14 mouse cellular contexts compared by ENCODE assay signal in the genomic region with DNA sequence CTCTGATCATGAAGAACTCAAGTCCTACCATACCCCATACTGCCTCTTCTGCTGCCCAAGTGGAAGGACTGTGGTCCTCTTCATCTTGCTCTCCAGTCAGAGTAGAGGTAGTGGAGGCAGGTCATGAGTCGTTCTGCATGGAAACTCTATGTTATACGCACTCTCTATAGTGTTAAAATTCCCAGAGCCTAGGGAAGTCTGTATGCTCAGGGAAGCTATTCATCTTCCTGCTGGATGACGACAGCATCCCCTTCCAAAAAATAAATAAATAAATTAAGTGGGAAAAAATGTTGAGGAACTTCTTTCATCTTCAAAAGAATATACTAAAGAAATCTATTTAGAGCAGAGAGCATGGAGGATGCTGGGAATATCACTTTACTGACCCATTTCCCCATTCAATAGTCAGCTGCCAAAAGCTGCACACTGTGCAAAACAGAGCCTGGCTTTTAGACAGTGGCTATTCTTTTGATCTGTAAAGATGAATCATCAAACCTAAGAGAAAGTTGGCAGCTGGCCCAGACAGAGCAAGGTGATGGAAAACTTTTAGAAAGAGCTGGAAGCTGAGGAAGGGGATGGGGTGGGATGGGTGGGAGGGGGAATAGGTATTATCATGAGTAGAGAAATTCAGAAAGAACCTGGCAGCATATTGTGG.
DNase-seq lines count a peak whose midpoint lies in the region; ATAC-seq and TF ChIP-seq lines count a peak whose summit lies in the region.
"Had no signal": no experiment of that assay in that cellular context is flagged by ENCODE, and none has a peak within 500 bp of the region (broad histone marks: within the 10 kb centered on the region; RNA-seq: fewer than 3 reads in every experiment).

No protein-coding gene starts in this region.

- DNase-seq in layer of hippocampus, adult 2 months (ENCODE audit: low spot score in 2 of 2) = no peak
- no peak for DNase-seq in layer of hippocampus, postnatal 36 days
- peak; percentile 41 for DNase-seq in right cerebral cortex, adult 18-20 months
- no peak for DNase-seq in right cerebral cortex, postnatal 25 days
- DNase-seq in adrenal gland, postnatal 36 days = peak; percentile 52 to 72
- peak; percentile 21 for DNase-seq in telencephalon, adult 2 months (ENCODE audit: low read depth, low spot score)
- DNase-seq: cerebellum, adult 18-20 months; gastrocnemius, postnatal 10 days; liver, embryonic 13.5 days had no signal

- ATAC-seq in forebrain, embryonic 12.5 days (ENCODE audit: low FRiP score) = no peak
- ATAC-seq: forebrain, embryonic 15.5 days; hindbrain, embryonic 16.5 days had no signal

- no peak overlapping the region for H3K4me2 ChIP-seq in forebrain, embryonic 12.5 days
- H3K4me2 ChIP-seq: forebrain, embryonic 15.5 days; liver, embryonic 13.5 days; midbrain, embryonic 12.5 days; neural tube, embryonic 15.5 days had no signal

- WGBS in forebrain, embryonic 12.5 days = 81% methylated on average over 3 of the region's 3 CpGs

- H3K27ac ChIP-seq in layer of hippocampus, adult 2 months = peak overlapping the region; percentile 84
- no peak overlapping the region for H3K27ac ChIP-seq in forebrain, embryonic 12.5 days
- H3K27ac ChIP-seq: forebrain, embryonic 15.5 days; liver, embryonic 13.5 days; midbrain, embryonic 12.5 days had no signal

- H3K27me3 ChIP-seq in forebrain, embryonic 12.5 days = no peaks in the 10 kb centered on the region
- H3K27me3 ChIP-seq: forebrain, embryonic 15.5 days; liver, embryonic 13.5 days; midbrain, embryonic 12.5 days; neural tube, embryonic 15.5 days had no signal

- peaks cover 7% of the 10 kb centered on the region; the same call in 1 of the 2 replicates for H3K9me3 ChIP-seq in forebrain, embryonic 12.5 days
- H3K9me3 ChIP-seq: liver, embryonic 13.5 days; neural tube, embryonic 15.5 days had no signal

- TF ChIP-seq CTCF in layer of hippocampus, adult 2 months (conservative IDR thresholded peaks at IDR 0.05) = no peak

- peaks cover 21% of the 10 kb centered on the region for H3K36me3 ChIP-seq in forebrain, embryonic 12.5 days (replicated peaks)
- H3K36me3 ChIP-seq: liver, embryonic 13.5 days had no signal

- no peak overlapping the region for H3K4me3 ChIP-seq in layer of hippocampus, adult 2 months
- no peak overlapping the region for H3K4me3 ChIP-seq in forebrain, embryonic 12.5 days (replicated peaks)
- H3K4me3 ChIP-seq: forebrain, embryonic 15.5 days; liver, embryonic 13.5 days; midbrain, embryonic 12.5 days; neural tube, embryonic 15.5 days had no signal

- no peak overlapping the region for H3K9ac ChIP-seq in forebrain, embryonic 12.5 days
- H3K9ac ChIP-seq: forebrain, embryonic 15.5 days; liver, embryonic 13.5 days; midbrain, embryonic 12.5 days; neural tube, embryonic 15.5 days had no signal

- H3K4me1 ChIP-seq in forebrain, embryonic 12.5 days = peaks cover 5% of the 10 kb centered on the region
- H3K4me1 ChIP-seq: liver, embryonic 13.5 days had no signal

Comparison
In these comparisons a context has a peak if more than half of its experiments do, and no peak if none do; other contexts are left out.
1. DNase-seq: peak in right cerebral cortex, adult 18-20 months (single experiment), adrenal gland, postnatal 36 days (2 of 2) and telencephalon, adult 2 months (single experiment); none in layer of hippocampus, adult 2 months (0 of 2), layer of hippocampus, postnatal 36 days (0 of 2) and right cerebral cortex, postnatal 25 days (single experiment).